ENCODE assay signal across 8 mouse cellular contexts in genomic region chr17:50020211-50021001, GRCm38 (mm10).
A peak's percentile ranks its signal among the peaks of the same experiment; 100 is the strongest.
DNase-seq lines count a peak whose midpoint lies in the region; TF ChIP-seq lines count a peak whose summit lies in the region.

No protein-coding gene starts in this region.

- intact Hi-C loops in left cerebral cortex, postnatal 4 days (cut with DNase I) = no loop called here

- no peak overlapping the region; the same call in 1 of the 2 replicates for H3K4me3 ChIP-seq in forebrain, embryonic 10.5 days
- H3K4me3 ChIP-seq in limb, embryonic 10.5 days = no peak overlapping the region
- no peak overlapping the region for H3K4me3 ChIP-seq in olfactory bulb, adult 2 months (ENCODE audit: insufficient read depth, low read depth, low read length)

- DNase-seq in left cerebral cortex, postnatal 4 days = peak; percentile 88
- no peak for DNase-seq in left cerebral cortex, adult 8-10 months (ENCODE audit: low spot score in 2 of 2)
- peak; percentile 87 for DNase-seq in c-Kit-positive CD71-positive TER-119-negative erythroid progenitor cells, embryonic 14.5 days (ENCODE audit: low read depth)
- peak; percentile 45 for DNase-seq in forebrain, embryonic 10.5 days (ENCODE audit: extremely low spot score, low spot score)
- DNase-seq in limb, embryonic 10.5 days (ENCODE audit: low spot score) = no peak
- DNase-seq in gastrocnemius, postnatal 4 days (ENCODE audit: low spot score in 2 of 2) = no peak
- DNase-seq in lung, postnatal 14 days = no peak

- no peaks in the 10 kb centered on the region for H3K36me3 ChIP-seq in forebrain, embryonic 10.5 days (replicated peaks)
- H3K36me3 ChIP-seq in limb, embryonic 10.5 days = no peaks in the 10 kb centered on the region

- no peak for TF ChIP-seq POLR2A in olfactory bulb, adult 2 months (IDR thresholded peaks at IDR 0.05; ENCODE audit: insufficient read depth, low read depth, low read length)

- 66% methylated on average over 16 of the region's 16 CpGs for WGBS in forebrain, embryonic 10.5 days
- 69% methylated on average over 16 of the region's 16 CpGs for WGBS in limb, embryonic 10.5 days
- WGBS in olfactory bulb, adult 2 months = 47% methylated on average over 16 of the region's 16 CpGs

- H3K27me3 ChIP-seq in forebrain, embryonic 10.5 days (ENCODE audit: poor library complexity, severe bottlenecking) = no peaks in the 10 kb centered on the region
- no peaks in the 10 kb centered on the region for H3K27me3 ChIP-seq in limb, embryonic 10.5 days (ENCODE audit: low read depth, poor library complexity, severe bottlenecking)

- peaks cover 67% of the 10 kb centered on the region for H3K4me1 ChIP-seq in forebrain, embryonic 10.5 days
- H3K4me1 ChIP-seq in limb, embryonic 10.5 days = peaks cover 13% of the 10 kb centered on the region
- H3K4me1 ChIP-seq in olfactory bulb, adult 2 months (ENCODE audit: control insufficient read depth, insufficient read depth, low read length) = peaks cover 15% of the 10 kb centered on the region

- no peaks in the 10 kb centered on the region for H3K9me3 ChIP-seq in forebrain, embryonic 10.5 days
- no peaks in the 10 kb centered on the region for H3K9me3 ChIP-seq in limb, embryonic 10.5 days (replicated peaks)

- H3K27ac ChIP-seq in forebrain, embryonic 10.5 days = peak overlapping the region; percentile 69
- peak overlapping the region; percentile 62; the same call in 1 of the 2 replicates for H3K27ac ChIP-seq in limb, embryonic 10.5 days
- H3K27ac ChIP-seq in olfactory bulb, adult 2 months (ENCODE audit: insufficient read depth, low read depth, low read length) = 0 out of 2 replicates have a peak overlapping the region, but pooled peaks have one; percentile 47

- TF ChIP-seq CTCF in olfactory bulb, adult 2 months (IDR thresholded peaks at IDR 0.05; ENCODE audit: insufficient read depth, low read depth, low read length) = no peak

Comparison
In these comparisons a context has a peak if more than half of its experiments do, and no peak if none do; other contexts are left out.
1. DNase-seq: peak in left cerebral cortex, postnatal 4 days (single experiment), c-Kit-positive CD71-positive TER-119-negative erythroid progenitor cells, embryonic 14.5 days (single experiment) and forebrain, embryonic 10.5 days (single experiment); none in left cerebral cortex, adult 8-10 months (0 of 2), limb, embryonic 10.5 days (single experiment), gastrocnemius, postnatal 4 days (0 of 2) and lung, postnatal 14 days (single experiment).
2. Peak in every context shown above with its lines, with median percentiles within 50 percentile points of each other: H3K27ac ChIP-seq.